Mouse (Mus musculus) cortical plate, adult 2 months (tissue): Measurements from ENCODE around the gene Gjd2. TPM values are rescaled to one million over a fixed set of nuclear protein-coding genes. Genes with fewer than 3 reads are reported as not detected.

Experiments
- H3K27ac ChIP-seq: fragments of 200-500 bp; 2 replicates; pipeline ENCODE4 v1.5.1; 2012; ENCODE audit warnings: low read length, control low read depth, inconsistent platforms; ENCODE audit not compliant: insufficient read depth
- H3K4me1 ChIP-seq: fragments of 200-500 bp; 2 replicates; pipeline ENCODE4 v1.6.1; 2011; ENCODE audit warnings: low read length; ENCODE audit not compliant: control insufficient read depth, insufficient read depth
- H3K4me3 ChIP-seq: fragments of 200-500 bp; 2 replicates; pipeline ENCODE4 v1.5.1; 2011; ENCODE audit warnings: mild to moderate bottlenecking, low read length, control low read depth; ENCODE audit not compliant: insufficient read depth
- CTCF ChIP-seq: fragments of 200-500 bp; IDR thresholded peaks from 2 replicates; pipeline ENCODE4 v1.5.1; 2011; ENCODE audit warnings: mild to moderate bottlenecking, control low read depth, low read length; ENCODE audit not compliant: insufficient read depth; ENCODE audit errors: extremely low read depth
- POLR2A ChIP-seq: fragments of 200-500 bp; IDR thresholded peaks from 2 replicates; pipeline ENCODE4 v1.6.1; 2011; ENCODE audit warnings: mild to moderate bottlenecking, low read length, control low read depth; ENCODE audit not compliant: insufficient read depth; ENCODE audit errors: extremely low read depth
- polyA plus RNA-seq: library from polyadenylated mRNA; depleted of rRNA; stranded (reverse); fragments of >200 nt; gene quantifications from 2 replicates; pipeline ENCODE4 v1.2.3, GENCODE M21; 2012

The Gjd2 gene
- polyA plus RNA-seq, 1 experiment = 4.6 TPM

- no peak overlapping the region for H3K27ac ChIP-seq
Measured at GRCm38 (mm10) chr2:114013846-114014245, 427 bp upstream of the Gjd2 start.

GRCm38 (mm10) chr2:114012749-114013211 lies 639 bp downstream of the Gjd2 start:
- Histone ChIP-seq H3K4me3 (peak overlapping the region; percentile 39), H3K27ac (no peak overlapping the region), H3K4me1 (no peaks in the 10 kb centered on the region)
- no peak for TF ChIP-seq CTCF
- TF ChIP-seq POLR2A = no peak

More at GRCm38 (mm10) chr2:114013846-114014245, 427 bp upstream of the Gjd2 start:
- peak overlapping the region; percentile 39 for H3K4me3 ChIP-seq
- H3K4me1 ChIP-seq = no peaks in the 10 kb centered on the region
- TF ChIP-seq CTCF = no peak
- no peak for TF ChIP-seq POLR2A

GRCm38 (mm10) chr2:114011838-114012237 lies 1.6 kb downstream of the Gjd2 start:
- Histone ChIP-seq H3K4me1 (no peaks in the 10 kb centered on the region), H3K27ac (no peak overlapping the region), H3K4me3 (no peak overlapping the region; the same call in 1 of the 2 replicates)
- no peak for TF ChIP-seq CTCF

GRCm38 (mm10) chr2:114008321-114008720 lies 5.1 kb downstream of the Gjd2 start:
- H3K4me1 ChIP-seq = no peaks in the 10 kb centered on the region
- H3K4me3 ChIP-seq = no peak overlapping the region
- TF ChIP-seq CTCF = no peak
- no peak for TF ChIP-seq POLR2A
- no peak overlapping the region for H3K27ac ChIP-seq

- Histone ChIP-seq H3K4me1 (0 out of 2 replicates have a peak, but pooled peaks cover 2% of the 10 kb centered on the region), H3K27ac (no peak overlapping the region), H3K4me3 (no peak overlapping the region)
- TF ChIP-seq CTCF (no peak), POLR2A (no peak)
Measured at GRCm38 (mm10) chr2:113997484-113997883, 15.9 kb downstream of the Gjd2 start.

- Histone ChIP-seq H3K4me3 (no peak overlapping the region), H3K4me1 (0 out of 2 replicates have a peak, but pooled peaks cover 2% of the 10 kb centered on the region), H3K27ac (no peak overlapping the region)
- no peak for TF ChIP-seq POLR2A
- no peak for TF ChIP-seq CTCF
Measured at GRCm38 (mm10) chr2:113996930-113997329, 16.5 kb downstream of the Gjd2 start.

GRCm38 (mm10) chr2:113984890-113985289 lies 28.5 kb downstream of the Gjd2 start:
- TF ChIP-seq POLR2A (no peak), CTCF (no peak)
- Histone ChIP-seq H3K4me1 (no peaks in the 10 kb centered on the region), H3K4me3 (no peak overlapping the region)

GRCm38 (mm10) chr2:113980664-113981063 lies 32.8 kb downstream of the Gjd2 start:
- no peak overlapping the region for H3K27ac ChIP-seq
- no peak for TF ChIP-seq CTCF
- no peak for TF ChIP-seq POLR2A
- no peak overlapping the region for H3K4me3 ChIP-seq
- H3K4me1 ChIP-seq = no peaks in the 10 kb centered on the region

More at GRCm38 (mm10) chr2:113984890-113985289, 28.5 kb downstream of the Gjd2 start:
- no peak overlapping the region for H3K27ac ChIP-seq

- Histone ChIP-seq H3K4me1 (no peaks in the 10 kb centered on the region), H3K4me3 (no peak overlapping the region), H3K27ac (no peak overlapping the region)
- TF ChIP-seq POLR2A (no peak), CTCF (no peak)
Measured at GRCm38 (mm10) chr2:113978151-113978771, 35.2 kb downstream of the Gjd2 start.

- Histone ChIP-seq H3K4me1 (no peaks in the 10 kb centered on the region), H3K4me3 (no peak overlapping the region), H3K27ac (no peak overlapping the region)
- no peak for TF ChIP-seq POLR2A
- TF ChIP-seq CTCF = no peak
Measured at GRCm38 (mm10) chr2:113973950-113974349, 39.5 kb downstream of the Gjd2 start.
